Comparison of ENCODE assay signal across 1 mouse cellular context in the genomic region with DNA sequence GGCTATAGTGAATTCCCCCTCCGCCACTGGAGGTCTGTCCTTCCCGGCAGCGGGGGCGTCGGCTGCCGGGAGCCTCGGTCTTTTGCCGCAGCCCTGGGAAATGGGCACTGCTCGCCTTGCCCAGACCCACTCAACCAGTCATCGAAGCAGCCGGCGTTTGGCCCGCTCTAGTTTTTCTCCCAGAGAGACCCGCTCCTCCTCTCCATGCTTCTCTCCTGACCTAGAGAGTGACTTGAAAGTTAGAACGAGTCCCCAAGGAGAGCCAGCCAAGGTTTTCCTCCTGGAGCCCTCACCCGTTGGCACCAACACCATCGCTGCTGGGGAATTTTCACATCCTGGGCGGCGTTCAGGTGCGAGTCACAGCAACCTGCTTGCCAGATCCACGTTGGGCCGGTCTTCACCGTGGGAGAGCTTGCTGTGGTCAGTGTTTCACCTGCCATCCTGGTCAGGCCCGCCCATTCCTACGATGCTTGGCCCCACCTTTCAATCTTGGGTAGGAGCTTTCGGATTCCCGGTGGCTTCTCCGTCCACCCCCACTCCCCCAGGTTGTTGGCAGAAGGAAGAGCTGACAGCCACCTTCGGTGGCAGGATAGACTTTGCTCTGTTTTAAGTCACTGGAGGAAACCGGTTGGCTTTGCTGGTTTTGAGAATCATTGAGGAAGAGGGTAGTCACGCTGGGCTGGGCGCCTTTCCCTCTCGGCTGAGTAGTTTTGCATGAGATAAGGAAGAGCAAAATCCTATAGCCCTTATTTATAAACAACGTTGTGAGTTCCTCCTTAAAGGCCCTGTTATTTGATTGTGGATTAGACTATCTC.
TF ChIP-seq lines count a peak whose summit lies in the region.

No protein-coding gene starts in this region.

TF ChIP-seq in MEL, 35 proteins besides CTCF, POLR2A, EP300 and RAD21:
- TF ChIP-seq GATA1 (IDR thresholded peaks at IDR 0.05; ENCODE audit: low read depth, low read length) (peak; percentile 78), MAZ (IDR thresholded peaks at IDR 0.05; ENCODE audit: low read depth, low read length) (no peak), USF2 (IDR thresholded peaks at IDR 0.05; ENCODE audit: borderline replicate concordance in 1 of 2, insufficient read depth in 1 of 2, low read depth in 1 of 2, low read length in 2 of 2) (no peak), NELFE (IDR thresholded peaks at IDR 0.05; ENCODE audit: low read depth, low read length) (no peak), GABPA (IDR thresholded peaks at IDR 0.05; ENCODE audit: low read depth, low read length) (no peak), POLR2AphosphoS5 (IDR thresholded peaks at IDR 0.05; ENCODE audit: borderline replicate concordance, low read depth, low read length) (no peak), ZC3H11A (IDR thresholded peaks at IDR 0.05; ENCODE audit: low read depth, low read length) (no peak), MAX (IDR thresholded peaks at IDR 0.05; ENCODE audit: low read length) (peak; percentile 15), MAFK (IDR thresholded peaks at IDR 0.05; ENCODE audit: borderline replicate concordance, low read depth, low read length) (no peak), HCFC1 (IDR thresholded peaks at IDR 0.05; ENCODE audit: low read depth, low read length) (peak; percentile 45; the same call in 1 of the 2 replicates), MEF2A (IDR thresholded peaks at IDR 0.05; ENCODE audit: extremely low read depth, insufficient replicate concordance, low read depth, low read length, poor library complexity, severe bottlenecking) (no peak), TBP (IDR thresholded peaks at IDR 0.05; ENCODE audit: low read depth, low read length) (no peak), ETS1 (IDR thresholded peaks at IDR 0.05; ENCODE audit: low read depth, low read length) (peak; percentile 80), CHD1 (IDR thresholded peaks at IDR 0.05; ENCODE audit: low read depth, low read length) (no peak), MYB (IDR thresholded peaks at IDR 0.05; ENCODE audit: low read depth, low read length) (no peak), MYC (IDR thresholded peaks at IDR 0.05; ENCODE audit: low read depth, low read length) (no peak), JUND (IDR thresholded peaks at IDR 0.05; ENCODE audit: low read depth, low read length) (no peak), CHD2 (IDR thresholded peaks at IDR 0.05; ENCODE audit: low read length) (no peak), ZNF384 (IDR thresholded peaks at IDR 0.05; ENCODE audit: low read depth, low read length) (no peak), POLR2AphosphoS2 (IDR thresholded peaks at IDR 0.05; ENCODE audit: low read length) (no peak), RCOR1 (IDR thresholded peaks at IDR 0.05; ENCODE audit: low read depth, low read length) (peak; percentile 54; the same call in 1 of the 2 replicates), ZMIZ1 (IDR thresholded peaks at IDR 0.05; ENCODE audit: low read depth, low read length) (no peak), NRF1 (IDR thresholded peaks at IDR 0.05; ENCODE audit: insufficient read depth, low read depth, low read length, poor library complexity, severe bottlenecking) (no peak), TAL1 (IDR thresholded peaks at IDR 0.05; ENCODE audit: low read length) (no peak), BHLHE40 (IDR thresholded peaks at IDR 0.05; ENCODE audit: borderline replicate concordance, low read depth, low read length) (0 out of 2 replicates have a peak, but pooled peaks have one; percentile 19), USF1 (IDR thresholded peaks at IDR 0.05; ENCODE audit: low read depth, low read length) (no peak), TCF12 (IDR thresholded peaks at IDR 0.05; ENCODE audit: low read depth, low read length) (no peak), ZKSCAN1 (IDR thresholded peaks at IDR 0.05; ENCODE audit: low read depth, low read length) (no peak), UBTF (IDR thresholded peaks at IDR 0.05; ENCODE audit: borderline replicate concordance, insufficient read depth, low read depth, low read length) (no peak), E2F4 (IDR thresholded peaks at IDR 0.05; ENCODE audit: borderline replicate concordance, low read depth, low read length) (no peak), MXI1 (IDR thresholded peaks at IDR 0.05; ENCODE audit: low read depth, low read length) (peak; percentile 88), SIN3A (IDR thresholded peaks at IDR 0.05; ENCODE audit: low read length) (peak; percentile 95), ELF1 (IDR thresholded peaks at IDR 0.05; ENCODE audit: low read depth, low read length) (no peak), SMC3 (IDR thresholded peaks at IDR 0.05; ENCODE audit: low read depth, low read length) (no peak), KAT2A (conservative IDR thresholded peaks at IDR 0.05; ENCODE audit: low read depth, low read length) (no peak)
TF ChIP-seq in MEL: peak in this region for 8.
